Comparison of ENCODE assay signal across 3 mouse cellular contexts in genomic region chr11:61782526-61782925, GRCm38 (mm10). TPM values are rescaled to one million over a fixed set of nuclear protein-coding genes. Genes with fewer than 3 reads are reported as not detected.
DNase-seq lines count a peak whose midpoint lies in the region; TF ChIP-seq lines count a peak whose summit lies in the region.
"Not testable (repeated sequence)": the region's sequence is repeated elsewhere in the genome, so short reads cannot be mapped to it uniquely, and the experiment has no call there.

No protein-coding gene starts in this region.

- not testable (repeated sequence) for H3K27ac ChIP-seq in CH12.LX (ENCODE audit: insufficient read depth, low read depth); ES-E14 (ENCODE audit: insufficient read depth, low read depth, low read length, poor library complexity, severe bottlenecking)

- not testable (repeated sequence) for H3K9me3 ChIP-seq in CH12.LX (replicated peaks; ENCODE audit: low read length); ES-E14 (ENCODE audit: control insufficient read depth, insufficient read depth, low read depth, low read length)

- not testable (repeated sequence) for H3K4me3 ChIP-seq in CH12.LX (replicated peaks in 1 of 3; ENCODE audit: low read depth in 2 of 3, low read length in 2 of 3, poor library complexity in 1 of 3); ES-E14 (ENCODE audit: insufficient read depth in 1 of 2, low read depth in 1 of 2, low read length in 2 of 2, poor library complexity in 1 of 2, severe bottlenecking in 1 of 2)

- not testable (repeated sequence) for TF ChIP-seq POLR2A in CH12.LX (IDR thresholded peaks at IDR 0.05; ENCODE audit: low read depth, low read length)

- H3K4me1 ChIP-seq in CH12.LX (ENCODE audit: control insufficient read depth in 1 of 2, insufficient read depth in 2 of 2); ES-E14 (ENCODE audit: control insufficient read depth in 2 of 2, insufficient read depth in 2 of 2, low read length in 2 of 2, poor library complexity in 1 of 2): not testable (repeated sequence)

- not testable (repeated sequence) for H3K4me2 ChIP-seq in CH12.LX (ENCODE audit: insufficient read depth, low read depth, poor library complexity, severe bottlenecking)

- TF ChIP-seq CTCF in CH12.LX (conservative IDR thresholded peaks at IDR 0.05 in 1 of 2, IDR thresholded peaks at IDR 0.05 in 1 of 2; ENCODE audit: low read depth in 2 of 2, low read length in 2 of 2): not testable (repeated sequence)

- dilution Hi-C loops in CH12.LX (cut with MboI; ENCODE audit: extremely low pct_ligation_motif_present, extremely low pct_unique_long_range_greater_than_20kb, low sequenced_read_pairs): not testable (repeated sequence)

- not testable (repeated sequence) for TF ChIP-seq RAD21 in CH12.LX (IDR thresholded peaks at IDR 0.05; ENCODE audit: low read depth, low read length)

- not testable (repeated sequence) for H3K9ac ChIP-seq in CH12.LX (ENCODE audit: insufficient read depth, low read depth); ES-E14 (ENCODE audit: insufficient read depth, low read depth, low read length, poor library complexity, severe bottlenecking)

- not testable (repeated sequence) for TF ChIP-seq EP300 in CH12.LX (IDR thresholded peaks at IDR 0.05; ENCODE audit: low read length)

- not testable (repeated sequence) for H3K27me3 ChIP-seq in CH12.LX (replicated peaks)

- peaks cover 5 to 30% of the 10 kb centered on the region in 2 experiments for H3K36me3 ChIP-seq in CH12.LX (replicated peaks in 1 of 2; ENCODE audit: control insufficient read depth in 1 of 2, insufficient read depth in 1 of 2, low read length in 1 of 2)
- H3K36me3 ChIP-seq in ES-E14 (ENCODE audit: control insufficient read depth, insufficient read depth, low read length, poor library complexity, severe bottlenecking): not testable (repeated sequence)

- not testable (repeated sequence) for DNase-seq in CH12.LX (ENCODE audit: extremely low read depth); ES-E14 (ENCODE audit: low read depth, low spot score)
- peak; percentile 42 for DNase-seq in R1 (ENCODE audit: low read depth, low spot score)

- in situ Hi-C loops in CH12.LX (cut with MboI; ENCODE audit: low pct_ligation_motif_present, low pct_unique_long_range_greater_than_20kb, low sequenced_read_pairs); ES-E14 (cut with MboI; ENCODE audit: low sequenced_read_pairs in 2 of 2, unreplicated experiment in 2 of 2): not testable (repeated sequence)

- not testable (repeated sequence) for H3K79me2 ChIP-seq in CH12.LX (replicated peaks; ENCODE audit: control insufficient read depth, extremely low read depth, insufficient read depth, poor library complexity, severe bottlenecking)

TF ChIP-seq in CH12.LX, 34 proteins besides CTCF, POLR2A, EP300 and RAD21:
- peak; percentile 52 for TF ChIP-seq ZNF384 (IDR thresholded peaks at IDR 0.05; ENCODE audit: low read depth, low read length)

TF ChIP-seq in ES-E14, 5 proteins besides CTCF, POLR2A, EP300 and RAD21:
- peak; percentile 94 for TF ChIP-seq ZNF384 (IDR thresholded peaks at IDR 0.05; ENCODE audit: low read depth, low read length)

RNA-seq across cellular contexts. Expression of gene Prpsap2, which starts 20.6 kb away (rescaled TPM):
- 67.5 and 69.3 TPM in 2 replicates for total RNA-seq in CH12.LX (2012; rRNA removed)
- total RNA-seq in CH12.LX (2014; rRNA removed): 150 and 157 TPM in 2 replicates
- polyA plus RNA-seq in CH12.LX (2012; ENCODE audit: insufficient read length, low read depth): 81.8 and 85.6 TPM in 2 replicates
- total RNA-seq in ES-E14 (2012; rRNA removed): 29.3 and 35.7 TPM in 2 replicates
